Mouse (Mus musculus) bone marrow, adult 2 months (tissue): ENCODE results near the gene Gm42674.

ENCODE experiments used
- CTCF ChIP-seq: fragments of 200-500 bp; IDR thresholded peaks from 2 replicates; pipeline ENCODE4 v1.5.1; 2011; ENCODE audit warnings: low read length, control low read depth; ENCODE audit not compliant: control insufficient read depth, insufficient read depth
- POLR2A ChIP-seq: fragments of 200-500 bp; IDR thresholded peaks from 2 replicates; pipeline ENCODE4 v1.6.1; 2011; ENCODE audit warnings: low read depth, mild to moderate bottlenecking, control low read depth, low read length, borderline replicate concordance; ENCODE audit not compliant: control insufficient read depth

- TF ChIP-seq POLR2A (no peak), CTCF (no peak)
Observed at GRCm38 (mm10) chr3:90609102-90609501, 7.4 kb downstream of the Gm42674 start.
